Mouse (Mus musculus) stomach, embryonic 14.5 days (tissue): ENCODE data around the gene Adh6b. TPM values are rescaled to one million over a fixed set of nuclear protein-coding genes. Genes with fewer than 3 reads are reported as not detected.

Experiments
- ATAC-seq: fragments of 200-750 bp; cut with Nextera tagmentation; 2 replicates; pipeline ENCODE4 v1.8.0; 2017; ENCODE audit warnings: low read depth, moderate TSS enrichment; ENCODE audit not compliant: insufficient number of reproducible peaks, insufficient read depth, low FRiP score
- H3K27ac ChIP-seq: fragments of 300-500 bp; sonication (generic); 2 replicates; pipeline ENCODE4 v1.5.1; 2014; ENCODE audit warnings: mild to moderate bottlenecking, low read length, moderate library complexity, mixed read lengths
- H3K27me3 ChIP-seq: fragments of 300-500 bp; sonication (generic); 2 replicates; pipeline ENCODE4 v1.6.1; 2014; ENCODE audit warnings: low read length, control low read depth, mixed read lengths; ENCODE audit not compliant: control insufficient read depth, insufficient read depth
- H3K36me3 ChIP-seq: fragments of 300-500 bp; sonication (generic); 2 replicates; pipeline ENCODE4 v1.6.1; 2014; ENCODE audit warnings: mild to moderate bottlenecking, control low read depth, low read length, moderate library complexity, mixed read lengths; ENCODE audit not compliant: control insufficient read depth, insufficient read depth
- H3K4me1 ChIP-seq: fragments of 300-500 bp; sonication (generic); 2 replicates; pipeline ENCODE4 v1.6.1; 2014; ENCODE audit warnings: low read length, control low read depth, mixed read lengths; ENCODE audit not compliant: control insufficient read depth, insufficient read depth
- H3K4me2 ChIP-seq: fragments of 300-500 bp; sonication (generic); replicated peaks from 2 replicates; pipeline ENCODE4 v1.6.1; 2014; ENCODE audit warnings: low read depth, low read length, control low read depth
- H3K4me3 ChIP-seq: fragments of 300-500 bp; sonication (generic); 2 replicates; pipeline ENCODE4 v1.5.1; 2014; ENCODE audit warnings: low read depth, low read length, control low read depth
- H3K9ac ChIP-seq: fragments of 300-500 bp; sonication (generic); replicated peaks from 2 replicates; pipeline ENCODE4 v1.6.1; 2014; ENCODE audit warnings: low read depth, mild to moderate bottlenecking, control low read depth, low read length, moderate library complexity, mixed read lengths
- H3K9me3 ChIP-seq: fragments of 300-500 bp; sonication (generic); 2 replicates; pipeline ENCODE4 v1.6.1; 2016; ENCODE audit warnings: low read depth, low read length, control low read depth; ENCODE audit not compliant: control insufficient read depth
- WGBS: fragments of 180-500 bp; shearing (Covaris S2); extraction: QIAGEN DNeasy Blood & Tissue Kit; methylation state at CpG from one replicate; pipeline ENCODE4 v1.1.7; 2014; 5-methylcytosine and 5-hydroxymethylcytosine counted together
- polyA plus RNA-seq: library from polyadenylated mRNA; unstranded; fragments of >200 nt; fragmentation: Nextera tagmentation; extraction: Ambion mirVana; gene quantifications from 2 replicates; pipeline ENCODE4 v1.2.1, GENCODE M21; 2014

Adh6b gene
- polyA plus RNA-seq, 1 experiment from 2014 or later: not detected

DNA sequence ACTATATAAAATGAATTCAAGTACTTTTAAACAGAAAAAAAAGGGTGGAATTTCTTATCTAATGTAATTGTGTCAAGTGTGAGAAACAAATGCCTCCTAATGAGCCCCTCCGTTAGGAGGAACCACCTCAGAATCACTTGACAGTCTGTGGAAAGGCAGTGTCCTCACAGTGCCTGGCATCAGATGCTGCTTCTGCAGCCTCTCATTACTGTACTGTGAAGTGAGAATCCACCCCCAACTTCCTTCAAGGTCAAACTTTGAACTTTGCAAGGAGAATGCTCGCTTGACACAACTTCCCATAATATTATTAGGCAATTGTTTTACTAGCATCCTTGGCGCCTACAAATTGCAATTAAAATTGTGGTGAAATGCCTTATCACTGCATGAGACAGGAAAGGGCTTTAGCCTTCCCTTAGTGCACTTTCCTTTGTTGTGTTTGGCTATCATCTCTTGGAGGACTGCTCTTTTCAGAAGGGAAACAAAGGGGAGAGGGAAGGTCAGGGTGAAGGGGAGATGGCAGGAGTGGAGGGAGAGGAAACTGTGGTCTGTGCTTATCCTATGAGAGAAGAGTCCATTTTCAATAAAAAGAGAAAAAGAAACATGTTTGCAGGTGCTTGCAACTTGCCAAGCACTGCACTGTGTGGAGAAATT, 5.3 kb upstream of the Adh6b start:
- Histone ChIP-seq H3K4me1 (no peaks in the 10 kb centered on the region), H3K9me3 (no peaks in the 10 kb centered on the region), H3K27ac (no peak overlapping the region), H3K36me3 (no peaks in the 10 kb centered on the region), H3K4me2 (no peak overlapping the region), H3K4me3 (no peak overlapping the region), H3K9ac (no peak overlapping the region), H3K27me3 (no peaks in the 10 kb centered on the region)
- 60% methylated on average over 3 of the region's 3 CpGs for WGBS
- ATAC-seq: no peak

- Histone ChIP-seq H3K9ac (no peak overlapping the region), H3K4me2 (no peak overlapping the region), H3K27me3 (no peaks in the 10 kb centered on the region), H3K27ac (no peak overlapping the region), H3K4me1 (no peaks in the 10 kb centered on the region), H3K36me3 (no peaks in the 10 kb centered on the region), H3K9me3 (no peaks in the 10 kb centered on the region), H3K4me3 (no peak overlapping the region)
- no peak for ATAC-seq
- WGBS: 45% methylated on average over 3 of the region's 3 CpGs
These were observed 5.5 kb downstream of the Adh6b start for GRCm38 (mm10) chr3:138347041-138347440.

- Histone ChIP-seq H3K4me3 (no peak overlapping the region), H3K4me1 (no peaks in the 10 kb centered on the region), H3K9ac (no peak overlapping the region), H3K27me3 (no peaks in the 10 kb centered on the region), H3K27ac (no peak overlapping the region), H3K9me3 (no peaks in the 10 kb centered on the region), H3K4me2 (no peak overlapping the region), H3K36me3 (no peaks in the 10 kb centered on the region)
- WGBS: 91% methylated on average over 11 of the region's 11 CpGs
- no peak for ATAC-seq
These were observed 10.6 kb downstream of the Adh6b start for GRCm38 (mm10) chr3:138352012-138352809.

DNA sequence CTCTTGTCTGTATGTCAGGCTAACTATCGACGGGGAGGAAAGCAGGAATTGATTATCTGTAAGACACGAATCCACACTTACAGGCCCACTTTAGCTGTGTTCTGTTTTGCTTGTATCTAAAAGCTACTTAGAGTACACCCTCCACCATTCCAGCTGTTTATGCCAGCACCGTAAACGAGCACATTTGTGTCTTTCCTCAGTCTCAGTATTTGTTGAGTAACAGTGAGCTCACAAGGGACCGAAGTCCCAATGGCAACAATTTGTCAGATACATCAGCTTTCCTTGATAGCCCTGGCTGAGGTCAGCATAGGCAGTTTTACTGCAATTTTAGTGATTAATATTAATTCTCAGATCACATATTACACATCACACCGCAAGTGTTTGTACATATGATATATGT, 17.3 kb downstream of the Adh6b start:
- Histone ChIP-seq H3K4me3 (no peak overlapping the region), H3K27ac (no peak overlapping the region), H3K36me3 (no peaks in the 10 kb centered on the region), H3K4me2 (no peak overlapping the region), H3K27me3 (no peaks in the 10 kb centered on the region), H3K9me3 (no peaks in the 10 kb centered on the region), H3K9ac (no peak overlapping the region), H3K4me1 (no peaks in the 10 kb centered on the region)
- ATAC-seq: no peak
- 76% methylated on average over 7 of the region's 7 CpGs for WGBS

GRCm38 (mm10) chr3:138360721-138361120, 19.1 kb downstream of the Adh6b start:
- ATAC-seq: no peak
- 75% methylated on average over 4 of the region's 4 CpGs for WGBS
- Histone ChIP-seq H3K9me3 (no peaks in the 10 kb centered on the region), H3K27ac (no peak overlapping the region), H3K36me3 (no peaks in the 10 kb centered on the region), H3K4me1 (no peaks in the 10 kb centered on the region), H3K9ac (no peak overlapping the region), H3K4me2 (no peak overlapping the region), H3K4me3 (no peak overlapping the region), H3K27me3 (no peaks in the 10 kb centered on the region)

DNA sequence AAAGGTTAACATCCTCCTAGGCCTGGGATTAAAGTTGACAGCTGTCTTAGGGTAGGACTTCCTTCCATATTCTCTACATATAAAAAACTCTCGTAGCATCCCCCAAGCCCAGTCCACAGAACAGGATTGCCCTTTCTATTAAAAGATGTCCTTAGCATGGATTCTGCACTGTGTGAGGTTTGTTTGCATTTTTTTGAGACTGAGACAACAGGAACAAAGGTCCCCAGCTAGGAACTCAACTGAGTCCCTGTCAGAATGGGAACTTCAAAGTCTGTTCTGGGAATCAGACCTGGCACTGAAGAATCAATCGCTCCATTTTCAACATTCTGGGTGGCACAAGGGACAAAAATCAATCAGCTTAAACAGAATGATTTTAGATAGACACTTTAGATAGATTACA, 21.3 kb downstream of the Adh6b start:
- Histone ChIP-seq H3K4me2 (no peak overlapping the region), H3K9me3 (no peaks in the 10 kb centered on the region), H3K27ac (no peak overlapping the region), H3K9ac (no peak overlapping the region), H3K27me3 (no peaks in the 10 kb centered on the region), H3K4me1 (no peaks in the 10 kb centered on the region), H3K4me3 (no peak overlapping the region), H3K36me3 (no peaks in the 10 kb centered on the region)
- no peak for ATAC-seq
- WGBS: 74% methylated on average over 2 of the region's 2 CpGs

- H3K4me3 ChIP-seq: no peak overlapping the region
- no peak for ATAC-seq
- WGBS: 75% methylated on average over 2 of the region's 2 CpGs
These were observed 24.6 kb downstream of the Adh6b start for GRCm38 (mm10) chr3:138366181-138366580.

GRCm38 (mm10) chr3:138369546-138369945, 28.0 kb downstream of the Adh6b start:
- H3K4me1 ChIP-seq: no peaks in the 10 kb centered on the region
- no peaks in the 10 kb centered on the region for H3K27me3 ChIP-seq
- no peak for ATAC-seq
- no peak overlapping the region for H3K4me2 ChIP-seq
- H3K36me3 ChIP-seq: no peaks in the 10 kb centered on the region
- no peak overlapping the region for H3K9ac ChIP-seq
- H3K4me3 ChIP-seq: no peak overlapping the region
- WGBS: 65% methylated on average over 1 of the region's 1 CpGs
- H3K27ac ChIP-seq: no peak overlapping the region
- H3K9me3 ChIP-seq: no peaks in the 10 kb centered on the region

More at GRCm38 (mm10) chr3:138366181-138366580, 24.6 kb downstream of the Adh6b start:
- Histone ChIP-seq H3K27ac (no peak overlapping the region), H3K9ac (no peak overlapping the region), H3K4me1 (no peaks in the 10 kb centered on the region), H3K9me3 (no peaks in the 10 kb centered on the region), H3K4me2 (no peak overlapping the region), H3K27me3 (no peaks in the 10 kb centered on the region), H3K36me3 (no peaks in the 10 kb centered on the region)
